Mouse (Mus musculus) kidney, postnatal 10 days (tissue): ENCODE results near the gene Gfm1.
A peak's percentile ranks its signal among the peaks of the same experiment; 100 is the strongest.

ENCODE experiments used
- DNase-seq: peaks from one replicate; pipeline ENCODE4 v3.0.0; 2021; ENCODE audit warnings: mixed read lengths

The Gfm1 gene

DNA sequence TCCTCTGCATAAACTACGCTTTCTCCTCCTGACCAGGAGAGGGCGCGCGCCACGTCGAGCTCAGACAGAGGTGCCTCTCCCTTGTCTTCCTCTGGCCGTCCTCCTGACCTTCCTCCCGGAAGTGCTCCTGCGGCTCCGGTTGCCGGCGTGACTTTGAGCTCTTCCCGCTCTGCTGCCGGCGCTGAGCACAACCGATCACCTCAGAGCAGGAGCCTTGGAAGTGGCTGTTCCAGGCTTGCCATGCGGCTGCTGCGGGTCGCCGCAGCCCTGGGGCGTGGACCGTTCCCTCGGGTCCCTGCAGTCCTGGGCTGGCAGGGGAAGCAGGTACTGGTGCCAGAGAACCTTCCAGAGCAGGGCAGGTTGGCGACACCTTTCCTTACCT, at the start of gene Gfm1:
TSS of gene Gfm1 (plus strand) at position 98 of the 382 bp plus-strand sequence.
- DNase-seq: peak; percentile 94

GRCm38 (mm10) chr3:67429338-67429998, 428 bp upstream of the Gfm1 start:
- DNase-seq: no peak

- no peak for DNase-seq
Observed at GRCm38 (mm10) chr3:67434011-67434410, 4.1 kb downstream of the Gfm1 start.

DNA sequence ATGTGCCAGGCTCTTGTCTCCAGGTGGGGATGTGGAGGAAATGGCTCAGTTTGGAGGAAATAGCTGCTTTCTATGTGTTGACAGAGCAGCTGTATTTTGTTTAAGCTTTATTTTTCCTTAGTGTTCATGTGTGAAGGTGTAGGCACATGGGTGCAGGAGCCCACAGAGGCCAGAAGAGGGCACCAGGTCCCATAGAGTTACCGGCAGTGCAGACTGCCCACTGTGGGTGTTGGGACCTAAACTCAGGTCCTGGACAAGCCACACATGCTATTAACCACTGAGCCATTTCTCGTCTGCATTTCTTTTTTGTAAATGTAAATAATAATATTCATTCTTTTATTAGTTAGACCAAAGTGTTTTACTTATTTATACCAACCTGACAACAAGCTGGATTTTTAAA, 17.2 kb downstream of the Gfm1 start:
- DNase-seq: no peak

GRCm38 (mm10) chr3:67449660-67450059, 19.8 kb downstream of the Gfm1 start:
- peak; percentile 32 for DNase-seq

DNA sequence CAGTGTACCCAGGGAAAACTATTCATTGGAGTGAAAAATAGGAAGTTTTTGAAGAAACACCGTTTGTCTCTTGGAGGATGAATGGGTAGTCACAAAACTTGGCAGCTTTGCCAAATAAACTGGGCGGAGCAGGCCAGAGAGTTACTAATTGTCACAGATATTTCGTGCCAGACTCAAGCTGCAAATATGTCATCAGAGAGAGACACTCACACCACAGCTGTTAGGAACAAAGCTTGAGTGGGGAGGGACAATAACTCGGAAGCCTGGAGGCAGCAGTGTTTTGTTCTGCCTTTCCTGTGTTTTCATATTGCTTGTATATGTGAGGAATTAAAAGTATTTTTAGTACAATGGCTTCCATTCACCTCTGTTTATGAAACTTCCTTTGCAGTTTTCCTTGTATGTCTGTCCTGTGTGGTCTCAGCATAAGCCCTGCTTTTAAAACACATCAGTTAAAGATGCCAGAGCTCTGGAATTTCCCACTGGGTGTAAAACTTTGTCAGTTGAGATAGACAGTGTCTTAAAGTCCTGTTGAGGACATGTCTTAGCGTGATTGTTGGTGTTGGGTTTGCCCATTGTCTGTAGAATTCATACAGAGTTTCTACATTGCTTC, 20.8 kb downstream of the Gfm1 start:
- peak; percentile 48 for DNase-seq

GRCm38 (mm10) chr3:67459881-67460280, 30.0 kb downstream of the Gfm1 start:
- no peak for DNase-seq

- no peak for DNase-seq
Observed at GRCm38 (mm10) chr3:67462015-67462414, 32.1 kb downstream of the Gfm1 start.

GRCm38 (mm10) chr3:67462578-67462977, 32.7 kb downstream of the Gfm1 start:
- peak; percentile 15 for DNase-seq

- peak; percentile 30 for DNase-seq
Observed at GRCm38 (mm10) chr3:67463001-67463400, 33.1 kb downstream of the Gfm1 start.

DNA sequence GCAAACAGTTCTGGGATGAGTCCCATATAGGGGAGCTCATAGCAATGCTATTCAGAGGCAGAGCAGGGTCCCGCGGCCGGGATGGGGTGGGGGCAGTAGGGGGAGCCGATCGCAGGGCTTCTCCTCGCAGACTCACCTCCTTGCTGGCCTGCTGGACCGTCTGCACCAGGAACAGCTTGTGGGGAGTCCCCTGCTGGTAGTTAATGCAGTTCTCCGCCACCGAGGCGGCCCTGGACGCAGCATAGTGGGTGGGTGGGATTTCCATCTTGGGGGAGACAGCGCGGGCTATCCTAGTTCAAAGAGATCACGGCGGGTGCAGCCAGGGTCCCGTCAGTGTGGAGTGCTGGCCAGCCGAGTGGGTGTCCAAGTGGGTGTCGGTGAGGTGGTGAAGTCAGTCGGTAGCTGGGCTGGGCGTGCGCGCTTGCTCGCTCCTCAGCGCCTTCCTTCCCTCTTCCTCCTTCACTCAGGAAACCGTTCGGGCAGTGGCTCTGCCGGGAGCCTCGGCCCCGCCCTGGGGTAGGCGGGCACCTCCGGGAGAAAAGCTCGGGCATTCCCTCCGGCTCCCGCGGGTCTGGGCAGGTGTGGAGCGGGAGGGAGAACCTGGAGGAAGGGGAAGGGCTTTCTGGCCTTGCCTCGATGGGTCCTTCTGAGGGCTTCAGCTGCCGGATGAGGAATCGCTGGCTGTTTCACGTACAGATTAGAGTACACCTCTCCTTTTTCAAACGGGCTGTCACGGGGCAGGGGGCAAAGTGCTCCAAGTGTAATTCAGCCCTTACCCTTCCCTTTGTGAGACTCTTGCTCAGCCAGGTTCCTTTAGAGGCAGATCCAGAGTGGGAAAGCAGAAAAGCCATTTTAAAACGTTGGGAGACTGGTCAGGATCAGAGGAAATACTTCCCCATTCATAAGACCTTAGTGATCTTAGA, 33.8 kb downstream of the Gfm1 start, which contains the start of gene Lxn:
TSS of gene Lxn (minus strand) at position 477 of the 923 bp plus-strand sequence.
- peak; percentile 85 for DNase-seq

DNA sequence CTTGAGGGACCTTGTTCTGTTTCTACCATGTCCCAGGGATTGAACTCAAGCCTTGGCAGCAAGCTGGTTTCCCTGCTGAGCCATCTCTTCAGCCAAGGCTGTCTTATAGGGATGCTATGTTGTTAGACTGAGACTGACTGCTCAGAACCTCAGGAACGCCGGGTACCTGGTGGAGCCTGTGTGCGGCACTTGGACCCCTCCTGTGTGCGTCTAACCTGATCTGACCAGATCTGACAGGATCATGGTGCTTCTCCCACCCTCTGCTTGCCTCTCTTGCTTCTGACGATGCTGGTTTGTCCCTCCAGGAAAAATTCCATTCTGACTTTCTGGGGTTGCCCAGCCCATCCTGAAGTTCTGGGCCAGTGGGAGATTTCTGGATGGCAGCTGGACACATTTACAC, 36.7 kb downstream of the Gfm1 start:
- no peak for DNase-seq

GRCm38 (mm10) chr3:67467281-67467680, 37.4 kb downstream of the Gfm1 start:
- DNase-seq: no peak

- no peak for DNase-seq
Observed at GRCm38 (mm10) chr3:67471408-67472127, 41.7 kb downstream of the Gfm1 start.

DNA sequence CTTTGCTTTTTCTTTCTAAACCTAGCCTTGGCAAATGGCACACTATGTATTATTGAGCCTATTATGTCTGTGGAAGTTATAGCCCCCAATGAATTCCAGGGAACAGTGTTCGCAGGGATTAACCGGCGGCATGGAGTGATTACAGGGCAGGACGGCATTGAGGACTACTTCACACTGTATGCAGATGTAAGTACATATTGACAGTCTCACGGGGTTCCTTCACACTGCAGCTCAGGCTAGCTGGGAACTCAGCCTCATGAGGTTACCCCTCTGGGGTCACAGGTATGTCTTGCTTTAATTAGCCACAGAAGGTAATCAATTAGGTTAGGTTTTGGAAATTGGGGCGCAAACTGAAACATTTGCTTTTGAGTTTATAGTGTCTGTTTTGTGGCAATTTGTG, 43.5 kb downstream of the Gfm1 start:
- no peak for DNase-seq

- no peak for DNase-seq
Observed at GRCm38 (mm10) chr3:67479806-67480205, 49.9 kb downstream of the Gfm1 start.

- no peak for DNase-seq
Observed at GRCm38 (mm10) chr3:67482400-67482799, 52.5 kb downstream of the Gfm1 start.

GRCm38 (mm10) chr3:67485233-67485632, 55.3 kb downstream of the Gfm1 start:
- DNase-seq: no peak

- no peak for DNase-seq
Observed at GRCm38 (mm10) chr3:67490156-67490555, 60.3 kb downstream of the Gfm1 start.

- no peak for DNase-seq
Observed at GRCm38 (mm10) chr3:67492086-67492869, 62.4 kb downstream of the Gfm1 start.

GRCm38 (mm10) chr3:67493132-67493531, 63.2 kb downstream of the Gfm1 start:
- DNase-seq: no peak

DNA sequence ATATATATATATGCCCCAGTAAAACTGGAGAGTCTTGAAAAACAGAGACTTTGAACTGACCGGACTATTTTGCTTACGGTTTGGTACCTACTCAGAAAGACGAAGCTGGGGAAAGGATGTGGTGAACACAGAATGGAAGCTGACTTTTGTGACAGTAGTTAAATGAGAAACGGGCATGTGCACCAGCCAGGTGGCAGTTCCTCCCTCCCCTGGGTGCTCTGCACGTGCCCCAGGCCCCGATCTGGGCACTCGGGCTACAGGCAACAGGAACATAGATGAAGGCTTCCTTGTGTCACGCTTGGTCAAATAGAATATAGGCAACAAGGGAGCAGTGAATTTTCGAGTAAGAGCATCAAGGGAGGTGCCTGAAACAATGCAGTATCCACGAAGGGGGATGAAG, 66.4 kb downstream of the Gfm1 start:
- no peak for DNase-seq
